Mouse (Mus musculus): ENCODE data around the gene Tbc1d23.
A peak's percentile ranks its signal among the peaks of the same experiment; 100 is the strongest.

Gene Tbc1d23

GRCm38 (mm10) chr16:57157728-57158127 is 73.6 kb downstream of the Tbc1d23 start:
- no peak for DNase-seq

- DNase-seq, result no peak
Observed at GRCm38 (mm10) chr16:57157076-57157475, 74.2 kb downstream of the Tbc1d23 start.

GRCm38 (mm10) chr16:57155899-57156298 is 75.4 kb downstream of the Tbc1d23 start:
- no peak for DNase-seq

- no peak for DNase-seq
Observed at GRCm38 (mm10) chr16:57151437-57151836, 79.9 kb downstream of the Tbc1d23 start.

- DNase-seq, result no peak
Observed at GRCm38 (mm10) chr16:57144741-57145140, 86.6 kb downstream of the Tbc1d23 start.

- DNase-seq, result no peak
Observed at GRCm38 (mm10) chr16:57133611-57134010, 97.7 kb downstream of the Tbc1d23 start.

GRCm38 (mm10) chr16:57132326-57132725 is 99.0 kb downstream of the Tbc1d23 start:
- no peak for DNase-seq

- DNase-seq, result no peak
Observed at GRCm38 (mm10) chr16:57131544-57131943, 99.8 kb downstream of the Tbc1d23 start.

- no peak for DNase-seq
Observed at GRCm38 (mm10) chr16:57130752-57131400, 100.4 kb downstream of the Tbc1d23 start.

GRCm38 (mm10) chr16:57127825-57128224 is 103.5 kb downstream of the Tbc1d23 start:
- DNase-seq, result no peak

- no peak for DNase-seq
Observed at GRCm38 (mm10) chr16:57126268-57126667, 105.0 kb downstream of the Tbc1d23 start.

GRCm38 (mm10) chr16:57122682-57123445 is 108.4 kb downstream of the Tbc1d23 start:
- no peak for DNase-seq

- no peak for DNase-seq
Observed at GRCm38 (mm10) chr16:57121816-57122415, 109.4 kb downstream of the Tbc1d23 start.

- peak; percentile 90 to 92 for DNase-seq
Observed at GRCm38 (mm10) chr16:57120913-57121815, 110.1 kb downstream of the Tbc1d23 start, which contains the start of gene Tomm70a. TSS of gene Tomm70a (plus strand) at chr16:57121703.

Measured in thymus, postnatal 36 days (tissue).